Mouse (Mus musculus) limb, embryonic 13.5 days (tissue): ENCODE data around the gene Smlr1. TPM values are rescaled to one million over a fixed set of nuclear protein-coding genes. Genes with fewer than 3 reads are reported as not detected.

Source experiments
- ATAC-seq: fragments of 200-750 bp; cut with Nextera tagmentation; 2 replicates; pipeline ENCODE4 v1.8.0; 2017; ENCODE audit warnings: low read depth, moderate number of reproducible peaks, moderate TSS enrichment; ENCODE audit not compliant: low FRiP score
- H3K27ac ChIP-seq: fragments of 300-500 bp; sonication (generic); 2 replicates; pipeline ENCODE4 v1.5.1; 2015; ENCODE audit warnings: inconsistent platforms, mild to moderate bottlenecking, moderate library complexity
- H3K27me3 ChIP-seq: fragments of 300-500 bp; sonication (generic); 2 replicates; pipeline ENCODE4 v1.6.1; 2015; ENCODE audit warnings: mild to moderate bottlenecking, inconsistent platforms
- H3K36me3 ChIP-seq: fragments of 300-500 bp; sonication (generic); 2 replicates; pipeline ENCODE4 v1.6.1; 2015; ENCODE audit warnings: inconsistent platforms, mild to moderate bottlenecking, moderate library complexity
- H3K4me1 ChIP-seq: fragments of 300-500 bp; sonication (generic); 2 replicates; pipeline ENCODE4 v1.6.1; 2015; ENCODE audit warnings: inconsistent platforms
- H3K4me2 ChIP-seq: fragments of 300-500 bp; sonication (generic); replicated peaks from 2 replicates; pipeline ENCODE4 v1.6.1; 2015; ENCODE audit warnings: inconsistent platforms, mild to moderate bottlenecking, moderate library complexity
- H3K4me3 ChIP-seq: fragments of 300-500 bp; sonication (generic); 2 replicates; pipeline ENCODE4 v1.5.1; 2015; ENCODE audit warnings: moderate library complexity, mild to moderate bottlenecking, inconsistent platforms
- H3K9ac ChIP-seq: fragments of 300-500 bp; sonication (generic); 2 replicates; pipeline ENCODE4 v1.6.1; 2015; ENCODE audit warnings: mild to moderate bottlenecking, inconsistent platforms
- H3K9me3 ChIP-seq: fragments of 300-500 bp; sonication (generic); 2 replicates; pipeline ENCODE4 v1.6.1; 2016; ENCODE audit warnings: inconsistent platforms
- WGBS: fragments of 180-500 bp; shearing (Covaris S2); methylation state at CpG from one replicate; pipeline ENCODE4 v1.1.7; 2015; 5-methylcytosine and 5-hydroxymethylcytosine counted together
- polyA plus RNA-seq: library from polyadenylated mRNA; unstranded; fragments of >200 nt; fragmentation: Nextera tagmentation; extraction: Ambion mirVana; gene quantifications from 2 replicates; pipeline ENCODE4 v1.2.1, GENCODE M21; 2015

Gene Smlr1
- polyA plus RNA-seq, 1 experiment from 2014 or later: not detected

- H3K9me3 ChIP-seq: no peaks in the 10 kb centered on the region
- H3K4me1 ChIP-seq: no peaks in the 10 kb centered on the region
- no peak for ATAC-seq
- H3K9ac ChIP-seq: no peak overlapping the region
- H3K4me3 ChIP-seq: no peak overlapping the region
- no peak overlapping the region for H3K27ac ChIP-seq
- H3K4me2 ChIP-seq: no peak overlapping the region
- 82% methylated on average over 3 of the region's 3 CpGs for WGBS
- no peaks in the 10 kb centered on the region for H3K27me3 ChIP-seq
- H3K36me3 ChIP-seq: peaks cover 32% of the 10 kb centered on the region
Measured at GRCm38 (mm10) chr10:25479716-25480115, 56.4 kb downstream of the Smlr1 start.

Other genes starting within 250 kb of the Smlr1 start
- gene Akap7, start 228.4 kb downstream of the Smlr1 start, polyA plus RNA-seq: 19.6 and 21.6 TPM in 2 replicates
- 89.5 and 93.2 TPM in 2 replicates for gene Epb41l2, start 176.5 kb downstream of the Smlr1 start, polyA plus RNA-seq